ENCODE assay signal across 9 mouse cellular contexts in the genomic region with DNA sequence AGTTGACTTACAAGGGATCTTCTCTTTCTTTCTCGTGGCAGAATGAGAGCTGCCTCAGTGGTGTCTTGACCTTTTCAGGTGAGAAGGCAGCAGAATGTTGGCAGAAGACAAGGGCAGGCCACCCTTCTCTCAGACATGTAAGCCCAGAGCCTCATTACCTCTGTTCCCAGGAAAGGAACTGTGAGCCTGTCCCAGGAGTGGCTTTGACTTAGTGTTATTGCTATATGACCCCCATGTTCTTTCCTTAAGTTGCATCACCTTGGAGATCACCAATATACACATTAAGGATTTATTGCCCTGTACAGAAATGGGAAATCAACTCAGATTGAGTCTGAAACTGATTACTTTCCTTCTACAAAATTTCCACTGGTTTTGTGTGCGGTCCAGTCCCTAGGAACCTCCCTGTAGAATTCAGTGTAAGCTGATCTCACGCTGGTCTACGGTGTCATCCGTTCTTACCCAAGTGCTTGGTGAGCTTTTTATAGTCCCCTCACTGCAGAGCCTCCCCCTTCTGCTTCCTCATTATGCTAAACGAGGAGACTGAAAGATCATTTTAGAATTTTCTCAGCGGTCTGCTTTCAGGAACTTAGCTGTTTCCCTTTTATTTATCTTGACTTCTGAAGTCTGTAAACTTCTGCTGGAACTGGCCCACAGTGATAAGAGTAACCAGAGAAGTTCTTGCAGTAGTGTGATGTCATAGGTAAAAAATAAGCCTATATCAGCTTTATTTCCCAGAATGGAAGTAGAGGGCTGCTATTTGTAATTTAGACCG.
A peak's percentile ranks its signal among the peaks of the same experiment; 100 is the strongest.
DNase-seq lines count a peak whose midpoint lies in the region; ATAC-seq and TF ChIP-seq lines count a peak whose summit lies in the region.
"Had no signal": no experiment of that assay in that cellular context is flagged by ENCODE, and none has a peak within 500 bp of the region (broad histone marks: within the 10 kb centered on the region; RNA-seq: fewer than 3 reads in every experiment).

No protein-coding gene starts in this region.

- TF ChIP-seq EP300 in stomach, postnatal 0 days (optimal IDR thresholded peaks at IDR 0.05): no peak

- H3K27ac ChIP-seq in hindbrain, embryonic 16.5 days (ENCODE audit: low read depth, low read length): 0 out of 2 replicates have a peak overlapping the region, but pooled peaks have one; percentile 7
- H3K27ac ChIP-seq in hindbrain, embryonic 10.5 days: no peak overlapping the region
- H3K27ac ChIP-seq in stomach, embryonic 16.5 days (ENCODE audit: low read length): peak overlapping the region; percentile 18
- no peak overlapping the region for H3K27ac ChIP-seq in stomach, postnatal 0 days (replicated peaks)
- peak overlapping the region; percentile 36 for H3K27ac ChIP-seq in liver, embryonic 11.5 days (ENCODE audit: low read depth, low read length)
- H3K27ac ChIP-seq in forebrain, postnatal 0 days (ENCODE audit: low read depth, low read length): no peak overlapping the region

- H3K4me3 ChIP-seq in hindbrain, embryonic 16.5 days (ENCODE audit: low read length): no peak overlapping the region
- H3K4me3 ChIP-seq in hindbrain, embryonic 10.5 days: no peak overlapping the region
- H3K4me3 ChIP-seq in stomach, embryonic 16.5 days (replicated peaks; ENCODE audit: low read length): no peak overlapping the region
- H3K4me3 ChIP-seq in stomach, postnatal 0 days (ENCODE audit: low read depth, low read length): no peak overlapping the region
- H3K4me3 ChIP-seq in liver, embryonic 11.5 days (ENCODE audit: low read depth, low read length): no peak overlapping the region
- H3K4me3 ChIP-seq in forebrain, postnatal 0 days (ENCODE audit: low read depth, low read length): no peak overlapping the region

- no peak overlapping the region for H3K9ac ChIP-seq in hindbrain, embryonic 16.5 days (ENCODE audit: low read depth, low read length)
- H3K9ac ChIP-seq in stomach, embryonic 16.5 days (ENCODE audit: low read length): no peak overlapping the region; the same call in 1 of the 2 replicates
- no peak overlapping the region for H3K9ac ChIP-seq in stomach, postnatal 0 days (ENCODE audit: low read length)
- H3K9ac ChIP-seq in liver, embryonic 11.5 days (ENCODE audit: low read depth, low read length): no peak overlapping the region
- no peak overlapping the region for H3K9ac ChIP-seq in forebrain, postnatal 0 days

- ATAC-seq in hindbrain, embryonic 16.5 days: no peak
- no peak for ATAC-seq in stomach, embryonic 16.5 days (ENCODE audit: insufficient read depth, low FRiP score)
- ATAC-seq in stomach, postnatal 0 days (ENCODE audit: low FRiP score, low TSS enrichment): no peak
- peak; percentile 87 for ATAC-seq in liver, embryonic 11.5 days (replicated peaks; ENCODE audit: low FRiP score)
- ATAC-seq in activated CD4-positive, CD25-positive, alpha-beta regulatory T cell, adult 4 months: no peak
- no peak for ATAC-seq in forebrain, postnatal 0 days

- H3K4me1 ChIP-seq in hindbrain, embryonic 16.5 days (ENCODE audit: control insufficient read depth, insufficient read depth, low read depth, low read length): no peaks in the 10 kb centered on the region; the same call in 1 of the 2 replicates
- H3K4me1 ChIP-seq in hindbrain, embryonic 10.5 days (replicated peaks): peaks cover 3% of the 10 kb centered on the region; the same call in 1 of the 2 replicates
- no peaks in the 10 kb centered on the region for H3K4me1 ChIP-seq in stomach, embryonic 16.5 days (ENCODE audit: control insufficient read depth, insufficient read depth, low read length)
- H3K4me1 ChIP-seq in stomach, postnatal 0 days (replicated peaks; ENCODE audit: control insufficient read depth, insufficient read depth): no peaks in the 10 kb centered on the region
- H3K4me1 ChIP-seq in liver, embryonic 11.5 days (replicated peaks; ENCODE audit: control insufficient read depth, insufficient read depth, low read length): peaks cover 15% of the 10 kb centered on the region
- H3K4me1 ChIP-seq in forebrain, postnatal 0 days (ENCODE audit: insufficient read depth): no peaks in the 10 kb centered on the region

- H3K27me3 ChIP-seq in hindbrain, embryonic 16.5 days (replicated peaks; ENCODE audit: control insufficient read depth, insufficient read depth, low read length): no peaks in the 10 kb centered on the region
- no peaks in the 10 kb centered on the region for H3K27me3 ChIP-seq in hindbrain, embryonic 10.5 days (ENCODE audit: insufficient read depth, poor library complexity, severe bottlenecking)
- no peaks in the 10 kb centered on the region for H3K27me3 ChIP-seq in stomach, embryonic 16.5 days (ENCODE audit: control insufficient read depth, insufficient read depth, low read length)
- no peaks in the 10 kb centered on the region for H3K27me3 ChIP-seq in stomach, postnatal 0 days (ENCODE audit: control insufficient read depth, insufficient read depth, low read length)
- H3K27me3 ChIP-seq in liver, embryonic 11.5 days (replicated peaks; ENCODE audit: control insufficient read depth, insufficient read depth, low read length): no peaks in the 10 kb centered on the region
- H3K27me3 ChIP-seq in forebrain, postnatal 0 days (ENCODE audit: insufficient read depth, low read length): no peaks in the 10 kb centered on the region

- no peak overlapping the region for H3K4me2 ChIP-seq in hindbrain, embryonic 16.5 days (ENCODE audit: low read length)
- H3K4me2 ChIP-seq in stomach, embryonic 16.5 days (ENCODE audit: low read depth, low read length): no peak overlapping the region
- H3K4me2 ChIP-seq in stomach, postnatal 0 days (replicated peaks; ENCODE audit: low read depth): no peak overlapping the region
- H3K4me2 ChIP-seq in liver, embryonic 11.5 days: peak overlapping the region; percentile 36
- no peak overlapping the region for H3K4me2 ChIP-seq in forebrain, postnatal 0 days (ENCODE audit: low read depth)

- no peaks in the 10 kb centered on the region for H3K36me3 ChIP-seq in hindbrain, embryonic 16.5 days (ENCODE audit: control insufficient read depth, insufficient read depth, low read length)
- no peaks in the 10 kb centered on the region for H3K36me3 ChIP-seq in hindbrain, embryonic 10.5 days
- H3K36me3 ChIP-seq in stomach, embryonic 16.5 days (ENCODE audit: control insufficient read depth, insufficient read depth, low read length): no peaks in the 10 kb centered on the region
- H3K36me3 ChIP-seq in stomach, postnatal 0 days (ENCODE audit: control insufficient read depth, insufficient read depth, low read length): no peaks in the 10 kb centered on the region
- no peaks in the 10 kb centered on the region for H3K36me3 ChIP-seq in liver, embryonic 11.5 days (ENCODE audit: control insufficient read depth, insufficient read depth, low read length)
- no peaks in the 10 kb centered on the region for H3K36me3 ChIP-seq in forebrain, postnatal 0 days (ENCODE audit: insufficient read depth)

- no peak for DNase-seq in hindbrain, embryonic 10.5 days (ENCODE audit: low spot score)
- DNase-seq in stomach, postnatal 0 days (ENCODE audit: low spot score): no peak
- no peak for DNase-seq in liver, embryonic 11.5 days (ENCODE audit: low spot score)
- DNase-seq in natural killer cell, adult 2 months (ENCODE audit: low spot score in 2 of 2): no peak
- no peak for DNase-seq in forebrain, postnatal 0 days
- DNase-seq: adrenal gland, postnatal 10 days had no signal

- H3K9me3 ChIP-seq in hindbrain, embryonic 16.5 days (ENCODE audit: control insufficient read depth, low read length): no peaks in the 10 kb centered on the region
- 0 out of 2 replicates have a peak, but pooled peaks cover 2% of the 10 kb centered on the region for H3K9me3 ChIP-seq in hindbrain, embryonic 10.5 days
- H3K9me3 ChIP-seq in stomach, embryonic 16.5 days (replicated peaks; ENCODE audit: control insufficient read depth, low read length): no peaks in the 10 kb centered on the region
- no peaks in the 10 kb centered on the region for H3K9me3 ChIP-seq in stomach, postnatal 0 days (ENCODE audit: control insufficient read depth, low read length)
- H3K9me3 ChIP-seq in liver, embryonic 11.5 days (ENCODE audit: control insufficient read depth, low read length): no peaks in the 10 kb centered on the region
- no peaks in the 10 kb centered on the region for H3K9me3 ChIP-seq in forebrain, postnatal 0 days (ENCODE audit: low read length)

- WGBS in hindbrain, embryonic 16.5 days: 64% methylated on average over 8 of the region's 8 CpGs
- 70% methylated on average over 8 of the region's 8 CpGs for WGBS in hindbrain, embryonic 10.5 days
- WGBS in stomach, embryonic 16.5 days: 38% methylated on average over 8 of the region's 8 CpGs
- WGBS in stomach, postnatal 0 days: 43% methylated on average over 8 of the region's 8 CpGs
- WGBS in liver, embryonic 11.5 days: 25% methylated on average over 8 of the region's 8 CpGs
- WGBS in forebrain, postnatal 0 days: 52% methylated on average over 8 of the region's 8 CpGs

- TF ChIP-seq CTCF in stomach, postnatal 0 days (IDR thresholded peaks at IDR 0.05; ENCODE audit: low read depth): no peak
- TF ChIP-seq CTCF in forebrain, postnatal 0 days (IDR thresholded peaks at IDR 0.05; ENCODE audit: low read depth): no peak

Comparison
In these comparisons a context has a peak if more than half of its experiments do, and no peak if none do; other contexts are left out.
1. H3K27ac ChIP-seq: peak in hindbrain, embryonic 16.5 days (single experiment), stomach, embryonic 16.5 days (single experiment) and liver, embryonic 11.5 days (single experiment); none in hindbrain, embryonic 10.5 days (single experiment), stomach, postnatal 0 days (single experiment) and forebrain, postnatal 0 days (single experiment).